Mouse (Mus musculus) liver, adult (tissue): ENCODE measurements around the gene Fam49a.

Source experiments
- GATA4 ChIP-seq: IDR thresholded peaks from 2 replicates; pipeline ENCODE4 v1.6.1; 2014; ENCODE audit warnings: mild to moderate bottlenecking, low read length; ENCODE audit not compliant: insufficient replicate concordance

Fam49a gene

DNA sequence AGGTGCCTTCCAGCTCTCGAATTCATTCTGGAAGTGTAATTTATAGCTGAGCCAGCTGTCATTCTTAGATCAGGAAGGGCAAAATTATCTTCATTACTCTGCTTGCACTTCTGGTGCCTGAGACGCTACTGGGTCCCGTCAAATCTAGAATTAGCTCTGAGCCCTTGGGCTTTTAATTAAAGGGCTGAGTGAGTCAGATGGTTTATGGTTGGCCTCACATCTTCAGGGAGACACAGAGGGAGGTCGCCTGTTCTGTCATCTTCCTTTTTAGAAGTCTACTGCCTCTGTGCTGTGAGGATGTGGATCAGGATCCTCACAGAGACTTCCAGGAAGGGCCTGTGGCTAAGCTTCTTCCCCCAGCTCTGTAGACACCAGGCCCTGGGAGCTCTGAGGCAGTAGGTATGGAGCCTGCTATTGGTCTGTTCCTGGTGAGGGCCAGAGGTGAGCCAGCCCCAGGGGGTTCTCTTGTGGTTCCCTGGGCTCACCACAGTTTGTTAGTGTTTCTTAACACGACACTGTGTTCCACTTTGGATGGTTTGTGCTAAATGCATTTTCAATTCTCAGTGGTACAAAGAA is 30.2 kb downstream of the Fam49a start:
- no peak for TF ChIP-seq GATA4

DNA sequence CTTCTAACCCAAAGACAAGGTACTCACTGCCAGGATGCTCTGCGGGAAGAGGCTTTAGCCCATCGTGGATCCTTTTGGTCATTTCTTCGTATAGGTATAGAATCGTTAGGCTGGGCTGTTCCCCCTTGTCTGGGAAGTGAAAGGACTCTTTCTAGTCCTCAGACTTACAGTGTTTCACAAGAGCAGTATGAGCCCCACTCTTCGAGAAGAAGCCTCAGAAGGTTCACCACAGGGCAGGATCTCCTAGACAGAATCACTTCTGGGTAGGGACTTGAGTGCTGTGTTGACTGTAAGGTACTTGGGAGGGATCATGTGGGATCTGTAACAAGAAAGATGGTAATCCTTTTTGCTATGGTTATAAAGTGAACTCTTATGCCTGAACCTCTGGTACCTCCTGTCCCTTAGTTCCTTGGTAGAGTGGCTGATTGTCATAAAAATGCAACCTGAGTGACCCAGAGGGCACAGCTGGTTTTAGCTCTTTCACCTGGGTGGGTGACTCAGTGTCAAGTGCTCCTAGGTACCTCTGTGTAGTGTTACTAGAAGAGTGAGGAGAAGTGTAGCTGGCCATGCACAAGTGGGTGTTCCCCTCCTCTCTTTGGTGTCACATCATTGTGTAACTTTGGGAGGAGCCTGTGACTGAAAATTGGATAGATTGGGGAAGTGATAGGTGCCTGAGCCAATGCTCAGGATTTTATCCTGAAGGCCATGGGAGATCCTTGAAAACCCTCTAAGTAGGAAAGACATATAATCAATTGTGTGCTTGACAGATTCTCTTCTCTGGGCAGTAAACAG is 32.6 kb downstream of the Fam49a start:
- no peak for TF ChIP-seq GATA4

DNA sequence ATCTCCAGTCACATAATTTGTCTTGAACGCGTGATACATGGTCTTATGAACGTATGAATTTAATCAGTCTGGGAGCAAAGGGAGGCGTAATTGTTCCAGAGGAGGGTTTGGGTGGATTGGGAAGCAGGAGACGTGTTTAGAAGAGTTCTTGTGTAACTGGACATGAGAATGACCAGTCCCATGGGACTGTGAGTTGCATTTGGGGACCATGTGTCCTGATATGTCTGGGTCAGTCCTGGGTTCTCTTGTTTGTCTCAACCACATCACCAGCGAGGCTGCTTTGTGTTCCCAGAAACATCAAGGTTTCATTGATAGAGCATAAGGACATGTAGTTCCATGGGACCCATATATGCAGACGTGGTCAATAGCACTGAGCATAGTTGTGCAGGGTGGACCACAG is 36.5 kb downstream of the Fam49a start:
- no peak for TF ChIP-seq GATA4

- no peak for TF ChIP-seq GATA4
These were observed 37.4 kb downstream of the Fam49a start for GRCm38 (mm10) chr12:12299303-12299702.

DNA sequence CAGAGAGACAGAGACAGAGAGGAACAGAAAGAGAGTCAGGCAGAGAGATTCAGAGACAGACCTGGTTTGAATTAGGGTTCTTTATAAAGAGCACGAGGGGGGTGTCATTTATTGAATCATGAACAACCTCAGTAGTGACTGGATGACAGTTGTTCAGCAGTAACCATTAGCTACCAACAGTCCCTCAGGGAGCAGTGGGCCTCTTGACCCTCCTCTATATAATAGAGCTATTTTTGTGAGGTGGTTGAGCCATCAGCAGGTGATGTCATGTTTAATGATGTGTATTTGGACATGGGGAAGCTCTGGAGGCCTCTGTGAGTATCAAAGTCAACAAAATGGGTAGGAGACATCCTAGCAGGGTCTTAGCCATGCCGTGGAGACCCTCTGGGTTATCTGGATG is 39.2 kb downstream of the Fam49a start:
- TF ChIP-seq GATA4, result no peak

DNA sequence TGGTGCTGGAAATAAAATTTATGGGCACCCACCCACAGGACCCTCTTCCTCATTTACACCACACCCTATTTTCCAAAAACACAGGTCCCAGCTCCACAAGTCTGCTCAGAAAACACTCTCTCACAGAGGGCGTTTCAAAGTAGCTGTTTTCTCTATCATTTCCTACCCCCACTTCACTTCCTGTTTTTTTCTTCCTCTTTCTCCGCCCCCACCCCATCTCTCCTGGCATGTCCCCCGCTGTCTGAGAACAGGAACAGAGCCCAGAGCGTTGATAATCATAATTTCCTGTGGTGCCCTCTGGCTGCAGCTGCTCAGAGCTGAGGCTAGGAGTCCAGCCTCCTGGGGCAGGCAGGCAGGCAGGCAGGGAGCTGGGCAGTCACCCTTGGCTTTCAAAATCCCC is 39.9 kb downstream of the Fam49a start:
- peak; percentile 27; the same call in 1 of the 2 replicates for TF ChIP-seq GATA4

DNA sequence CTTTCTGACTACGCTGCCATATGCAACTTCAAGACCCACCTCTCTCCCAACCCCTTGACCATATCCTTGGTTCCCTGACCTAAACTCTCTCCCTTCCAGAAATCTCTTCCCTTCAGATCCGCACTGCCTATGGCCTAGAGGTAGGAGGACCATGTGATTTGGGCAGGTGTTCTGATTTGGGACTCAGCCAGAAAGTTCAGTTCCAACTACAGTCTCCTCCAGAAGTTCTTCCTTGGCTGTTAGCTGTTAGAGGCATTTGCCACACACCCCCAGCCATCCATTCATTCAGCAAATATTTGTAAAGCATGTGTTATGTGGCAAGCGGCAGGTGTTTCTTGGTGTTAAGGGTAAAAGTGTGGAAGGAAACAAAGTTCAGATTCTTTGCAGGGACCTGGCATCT is 44.3 kb downstream of the Fam49a start:
- no peak for TF ChIP-seq GATA4

GRCm38 (mm10) chr12:12306814-12307213 is 44.9 kb downstream of the Fam49a start:
- TF ChIP-seq GATA4, result no peak

GRCm38 (mm10) chr12:12307245-12307644 is 45.3 kb downstream of the Fam49a start:
- TF ChIP-seq GATA4, result no peak

- TF ChIP-seq GATA4, result no peak
These were observed 51.5 kb downstream of the Fam49a start for GRCm38 (mm10) chr12:12313437-12313836.

DNA sequence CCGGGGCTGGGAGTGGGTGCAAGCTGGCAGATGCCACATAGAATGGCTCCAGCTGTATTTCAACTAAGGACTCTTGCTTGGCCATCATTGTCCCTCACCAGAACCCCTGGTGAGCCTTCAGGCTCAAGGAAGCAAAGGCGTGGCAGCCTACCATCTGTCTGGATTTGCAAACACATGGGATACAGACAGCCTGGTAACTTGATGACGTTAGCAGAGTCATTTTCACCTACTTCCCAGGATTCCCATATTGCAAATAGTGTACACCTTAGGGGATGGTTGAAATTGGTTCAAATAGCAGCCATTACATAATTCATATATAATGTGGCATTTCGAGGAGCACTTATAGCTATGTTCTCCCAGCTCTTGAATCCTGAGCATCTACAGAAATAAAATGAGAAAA is 52.0 kb downstream of the Fam49a start:
- TF ChIP-seq GATA4, result no peak

DNA sequence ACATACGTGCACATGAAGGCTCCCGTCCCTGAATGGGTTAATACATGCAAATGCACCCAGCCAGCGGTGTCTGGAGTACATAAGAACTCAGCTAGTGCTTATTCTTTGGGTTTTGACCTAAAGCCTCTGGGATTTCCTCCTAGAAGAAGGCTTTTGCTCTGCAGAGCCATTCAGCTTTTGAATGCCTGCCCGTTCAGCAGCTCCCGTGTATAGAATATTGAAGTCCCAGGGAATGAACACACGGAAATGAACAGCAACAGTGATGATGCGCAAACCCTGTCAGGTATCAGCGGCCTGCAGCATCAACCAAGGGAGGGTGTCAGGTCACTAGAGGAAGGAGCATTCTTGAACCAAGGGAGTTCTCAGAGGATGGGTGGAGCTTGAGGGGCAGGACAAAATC is 52.4 kb downstream of the Fam49a start:
- no peak for TF ChIP-seq GATA4

DNA sequence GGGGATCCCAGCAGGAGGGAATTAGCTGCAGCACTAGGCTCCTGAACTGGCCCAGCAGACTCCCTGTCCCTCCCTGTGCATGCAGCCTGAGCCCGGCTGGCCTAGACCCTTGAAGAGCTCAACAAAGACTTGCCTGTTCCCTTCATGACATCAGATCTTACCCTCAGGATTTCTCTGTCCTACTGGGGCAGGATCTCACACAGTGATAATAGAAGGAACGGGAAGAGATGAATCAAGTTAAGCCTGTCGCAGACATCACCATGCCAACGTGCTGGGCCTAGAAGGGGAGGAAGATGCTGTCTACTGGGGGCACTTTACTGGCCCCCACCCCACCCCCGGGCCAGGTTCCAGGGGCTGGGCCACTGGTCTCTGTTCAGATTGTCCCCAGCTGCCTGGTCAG is 53.1 kb downstream of the Fam49a start:
- no peak for TF ChIP-seq GATA4

DNA sequence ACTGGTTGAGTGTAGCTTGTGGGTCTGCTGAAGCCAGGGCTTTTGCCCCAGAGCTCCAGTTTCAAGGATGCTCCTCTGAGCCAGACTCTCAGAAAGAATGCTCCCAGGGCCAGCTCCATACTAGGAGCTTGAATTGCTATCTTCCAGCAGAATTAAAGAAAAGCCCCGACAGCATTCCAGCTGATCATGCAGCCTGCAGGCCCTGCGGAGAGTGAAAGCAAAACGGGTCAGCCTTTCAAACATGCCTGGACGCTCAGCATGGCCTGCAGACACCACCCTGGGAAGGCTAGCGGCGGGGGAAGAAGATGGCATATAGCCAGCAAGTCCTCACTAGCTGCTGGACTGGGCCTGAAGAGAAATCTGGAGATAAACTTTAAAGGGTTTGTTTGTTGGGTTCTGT is 55.0 kb downstream of the Fam49a start:
- TF ChIP-seq GATA4, result no peak

GRCm38 (mm10) chr12:12317606-12318005 is 55.7 kb downstream of the Fam49a start:
- TF ChIP-seq GATA4, result no peak

DNA sequence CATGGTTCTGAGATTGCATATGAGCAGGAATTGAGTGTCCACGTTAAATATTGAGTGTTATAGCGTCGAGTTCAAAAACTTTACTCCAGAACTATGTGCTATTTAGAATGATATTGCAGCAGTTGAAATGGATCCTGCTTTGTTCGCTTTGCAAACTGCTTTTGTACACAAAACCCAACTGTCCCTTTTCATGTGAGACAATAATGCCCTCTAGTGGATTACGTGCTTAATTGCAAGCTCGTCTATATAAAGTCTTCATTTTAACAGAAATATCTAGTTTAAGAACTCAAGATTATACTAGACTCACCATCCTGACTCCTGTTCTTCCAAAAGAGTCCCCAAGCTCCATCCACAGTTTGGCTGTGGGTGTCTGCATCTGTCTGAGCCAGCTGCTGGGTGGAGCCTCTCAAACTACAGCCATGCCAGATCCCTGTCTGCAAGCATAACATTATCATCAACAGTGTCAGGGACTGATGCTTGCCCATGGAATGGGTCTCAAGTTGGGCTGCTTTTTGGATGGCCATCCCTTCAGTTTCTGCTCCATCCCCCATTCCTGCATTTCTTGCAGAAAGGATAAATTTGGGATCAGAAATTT is 56.3 kb downstream of the Fam49a start:
- TF ChIP-seq GATA4, result no peak
